Mouse (Mus musculus) heart, postnatal 36 days (tissue): ENCODE measurements around the gene Fbln5. TPM values are rescaled to one million over a fixed set of nuclear protein-coding genes. Genes with fewer than 3 reads are reported as not detected.

Source experiments
- DNase-seq, 2 experiments: peaks; one replicate each; pipeline ENCODE4 v3.0.0; 2021 to 2022
- intact Hi-C: fragments of 180-260 bp; cut with DNase I; formaldehyde crosslinking; loops from one replicate; pipeline ENCODE4 v1.15.1; 2025
- total RNA-seq, 2 experiments: library from RNA; stranded (reverse); gene quantifications; 2 replicates each; pipeline ENCODE4 v1.2.3; 2021

Fbln5 gene
- total RNA-seq = 10 to 100 TPM; 27.7 to 29.8 TPM

- intact Hi-C loops = no loop called here
These were observed at the start of gene Fbln5 for GRCm38 (mm10) chr12:101818608-101819370. Gene Fbln5, minus strand, starts transcription at chr12:101819055.

GRCm38 (mm10) chr12:101862286-101862964, 43.6 kb upstream of the Fbln5 start:
- no peak for DNase-seq
- intact Hi-C loops = no loop called here

More at GRCm38 (mm10) chr12:101818608-101819370, at the start of gene Fbln5:
- DNase-seq = peak; percentile 64 to 70

GRCm38 (mm10) chr12:101860256-101860655, 41.4 kb upstream of the Fbln5 start:
- DNase-seq = no peak
- intact Hi-C loops = no loop called here

GRCm38 (mm10) chr12:101858011-101858410, 39.2 kb upstream of the Fbln5 start:
- DNase-seq = no peak
- intact Hi-C loops = no loop called here

GRCm38 (mm10) chr12:101854336-101854735, 35.5 kb upstream of the Fbln5 start:
- intact Hi-C loops = no loop called here

GRCm38 (mm10) chr12:101851846-101852564, 33.1 kb upstream of the Fbln5 start:
- intact Hi-C loops = no loop called here
- DNase-seq = no peak

More at GRCm38 (mm10) chr12:101854336-101854735, 35.5 kb upstream of the Fbln5 start:
- DNase-seq = no peak

- DNase-seq = peak in 1 of 2 experiments; percentile 16
- intact Hi-C loops = no loop called here
These were observed 32.5 kb upstream of the Fbln5 start for GRCm38 (mm10) chr12:101851314-101851713.

- intact Hi-C loops = no loop called here
These were observed 17.9 kb upstream of the Fbln5 start for GRCm38 (mm10) chr12:101836546-101837274.

GRCm38 (mm10) chr12:101834715-101835114, 15.9 kb upstream of the Fbln5 start:
- intact Hi-C loops = no loop called here
- no peak for DNase-seq

More at GRCm38 (mm10) chr12:101836546-101837274, 17.9 kb upstream of the Fbln5 start:
- no peak for DNase-seq

GRCm38 (mm10) chr12:101833776-101834175, 14.9 kb upstream of the Fbln5 start:
- intact Hi-C loops = no loop called here
- DNase-seq = no peak

- DNase-seq = no peak
- intact Hi-C loops = no loop called here
These were observed 14.3 kb upstream of the Fbln5 start for GRCm38 (mm10) chr12:101833115-101833506.

GRCm38 (mm10) chr12:101832179-101833114, 13.6 kb upstream of the Fbln5 start:
- intact Hi-C loops = no loop called here
- DNase-seq = no peak

- DNase-seq = no peak
- intact Hi-C loops = no loop called here
These were observed 12.4 kb upstream of the Fbln5 start for GRCm38 (mm10) chr12:101831221-101831620.

GRCm38 (mm10) chr12:101823161-101823560, 4.3 kb upstream of the Fbln5 start:
- intact Hi-C loops = no loop called here
- no peak for DNase-seq

GRCm38 (mm10) chr12:101821596-101821995, 2.7 kb upstream of the Fbln5 start:
- DNase-seq = no peak
- intact Hi-C loops = no loop called here

GRCm38 (mm10) chr12:101819570-101819969, 715 bp upstream of the Fbln5 start:
- intact Hi-C loops = no loop called here
- DNase-seq = no peak

- no peak for DNase-seq
- intact Hi-C loops = no loop called here
These were observed 628 bp downstream of the Fbln5 start for GRCm38 (mm10) chr12:101818246-101818607.

GRCm38 (mm10) chr12:101816810-101817209, 2.0 kb downstream of the Fbln5 start:
- intact Hi-C loops = no loop called here

GRCm38 (mm10) chr12:101815796-101816195, 3.1 kb downstream of the Fbln5 start:
- no peak for DNase-seq
- intact Hi-C loops = no loop called here

More at GRCm38 (mm10) chr12:101816810-101817209, 2.0 kb downstream of the Fbln5 start:
- DNase-seq = no peak
